Mouse (Mus musculus) urinary bladder, postnatal 4 days (tissue): Measurements from ENCODE around the gene Dtnbp1.

Experiments
- DNase-seq, 2 experiments: peaks; one replicate each; pipeline ENCODE4 v3.0.0; 2021 to 2022; ENCODE audit warnings: low spot score in 2 of 2

Dtnbp1 gene

GRCm38 (mm10) chr13:45001228-45001910 lies 578 bp downstream of the Dtnbp1 start:
- DNase-seq, result peak; percentile 66 to 73

GRCm38 (mm10) chr13:45000836-45001227 lies 1.1 kb downstream of the Dtnbp1 start:
- peak in 1 of 2 experiments; percentile 58 for DNase-seq

DNA sequence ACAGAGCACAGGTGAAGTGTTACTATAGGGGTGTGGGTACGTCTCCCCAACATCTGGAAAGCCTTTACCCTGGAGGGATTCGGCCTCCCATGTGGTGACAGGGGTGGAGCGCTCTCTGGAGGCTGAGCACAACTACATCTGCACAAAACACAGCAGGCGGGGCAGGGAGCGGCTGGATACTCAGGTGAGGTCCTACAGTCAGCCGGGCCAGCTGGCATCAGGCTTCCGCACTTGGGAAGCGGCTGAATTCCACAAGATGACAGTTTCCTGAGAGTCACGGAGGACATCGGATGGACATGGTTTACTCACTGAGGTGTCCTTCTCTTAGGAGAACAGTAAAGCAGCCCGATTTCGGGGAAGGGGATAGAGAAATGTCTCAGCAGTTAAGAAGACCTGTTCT lies 2.7 kb downstream of the Dtnbp1 start:
- no peak for DNase-seq

DNA sequence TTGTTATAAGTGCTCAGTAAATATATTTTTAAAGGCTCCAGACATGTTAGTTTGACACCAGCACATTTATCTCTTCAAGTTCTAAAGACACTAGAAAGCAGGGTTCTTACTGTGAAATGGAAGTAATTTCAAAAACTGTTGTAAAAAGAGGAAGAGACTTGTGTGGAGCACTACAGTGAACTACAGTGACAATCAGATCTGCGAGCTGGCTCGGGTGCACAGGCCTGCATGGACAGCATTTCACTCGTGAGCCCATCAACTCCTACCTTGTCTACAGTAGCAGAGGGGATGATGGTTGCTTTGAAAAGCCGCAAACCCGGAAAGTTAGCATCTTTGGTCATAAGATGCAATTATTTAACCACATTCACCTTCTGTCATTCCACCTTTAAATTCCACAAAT lies 5.6 kb downstream of the Dtnbp1 start:
- peak in 1 of 2 experiments; percentile 47 for DNase-seq

DNA sequence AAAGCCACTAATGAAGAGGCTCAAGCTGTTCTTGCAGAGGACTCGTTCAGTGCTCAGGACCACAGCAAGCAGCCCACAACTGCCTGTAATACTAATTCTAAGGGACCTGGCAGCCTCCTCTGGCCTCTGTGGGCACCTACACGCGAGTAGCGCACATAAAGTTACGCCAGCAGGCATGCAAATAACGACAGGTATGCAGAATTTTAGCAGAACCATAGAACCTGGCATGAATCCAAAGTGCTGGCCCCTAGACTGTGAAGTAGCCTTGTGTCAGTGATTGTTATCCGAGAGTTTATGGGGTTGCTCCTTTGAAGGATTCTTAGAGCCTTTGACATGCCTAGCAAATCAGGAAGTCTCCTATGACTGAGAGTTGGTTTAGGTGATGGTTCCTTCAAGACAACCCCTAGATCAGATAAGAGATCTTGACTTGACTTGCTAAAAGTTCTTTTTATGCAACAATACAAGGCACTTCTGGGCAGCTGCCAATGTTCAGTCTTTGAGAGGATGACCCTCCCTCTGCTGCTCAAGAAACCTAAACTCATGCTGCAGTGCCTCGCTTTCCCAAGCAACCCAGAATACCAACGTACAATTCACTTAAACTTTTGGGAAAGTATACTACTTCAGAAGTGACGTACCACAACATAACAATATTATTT lies 9.3 kb downstream of the Dtnbp1 start:
- DNase-seq, result no peak

GRCm38 (mm10) chr13:44991936-44992335 lies 10.0 kb downstream of the Dtnbp1 start:
- DNase-seq, result no peak

DNA sequence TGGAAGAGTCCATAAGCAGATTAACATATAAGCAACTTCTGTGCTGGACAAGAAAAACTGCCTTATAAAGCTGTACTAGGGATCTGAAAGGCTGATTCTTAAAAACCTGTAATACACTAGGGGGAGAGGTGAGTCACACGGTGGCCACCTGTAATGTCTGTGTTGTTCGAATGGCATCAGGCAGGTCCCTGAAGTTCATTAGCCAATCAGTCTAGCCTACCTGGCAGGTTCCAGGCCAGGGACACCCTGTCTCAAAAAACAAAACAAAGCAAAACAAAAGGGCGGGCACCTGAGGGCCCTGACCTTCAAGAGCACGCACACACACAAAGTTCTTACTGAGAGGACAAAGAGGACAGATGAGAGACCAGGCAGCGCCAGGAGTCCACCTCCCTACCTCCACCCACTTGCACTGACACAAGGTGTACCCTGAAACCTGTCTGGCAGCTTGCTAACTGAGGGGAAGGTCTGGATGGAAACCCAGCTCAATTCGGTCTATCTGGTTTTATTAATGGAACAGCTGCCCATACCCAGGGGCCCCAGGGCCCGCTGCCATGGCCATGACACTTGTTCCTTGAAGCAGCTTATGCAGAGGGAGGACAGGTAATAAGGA lies 11.8 kb downstream of the Dtnbp1 start:
- DNase-seq, result no peak

GRCm38 (mm10) chr13:44986352-44986751 lies 15.6 kb downstream of the Dtnbp1 start:
- DNase-seq, result no peak

GRCm38 (mm10) chr13:44985321-44985720 lies 16.6 kb downstream of the Dtnbp1 start:
- DNase-seq, result no peak

- no peak for DNase-seq
These were observed 18.1 kb downstream of the Dtnbp1 start for GRCm38 (mm10) chr13:44983635-44984401.

- DNase-seq, result no peak
These were observed 19.1 kb downstream of the Dtnbp1 start for GRCm38 (mm10) chr13:44982799-44983198.

DNA sequence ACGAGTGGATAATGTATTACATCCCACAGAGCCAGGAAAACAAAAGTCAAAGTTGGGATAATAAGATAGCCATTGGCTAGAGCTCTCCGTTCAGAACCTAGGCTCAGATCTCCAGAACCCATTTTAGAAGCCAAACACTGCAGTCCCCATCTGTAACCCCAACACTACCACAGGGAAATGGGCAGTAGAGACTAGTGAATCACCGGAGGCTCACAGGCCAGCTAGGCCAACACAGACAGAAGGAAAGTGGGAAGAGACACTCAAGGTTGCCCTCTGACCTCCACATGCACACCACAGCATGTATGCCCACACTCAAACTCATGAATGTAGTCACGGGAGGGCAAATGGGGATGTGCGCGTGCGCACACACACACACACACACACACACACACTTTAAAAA lies 22.5 kb downstream of the Dtnbp1 start:
- no peak for DNase-seq

GRCm38 (mm10) chr13:44977483-44978141 lies 24.3 kb downstream of the Dtnbp1 start:
- no peak for DNase-seq

DNA sequence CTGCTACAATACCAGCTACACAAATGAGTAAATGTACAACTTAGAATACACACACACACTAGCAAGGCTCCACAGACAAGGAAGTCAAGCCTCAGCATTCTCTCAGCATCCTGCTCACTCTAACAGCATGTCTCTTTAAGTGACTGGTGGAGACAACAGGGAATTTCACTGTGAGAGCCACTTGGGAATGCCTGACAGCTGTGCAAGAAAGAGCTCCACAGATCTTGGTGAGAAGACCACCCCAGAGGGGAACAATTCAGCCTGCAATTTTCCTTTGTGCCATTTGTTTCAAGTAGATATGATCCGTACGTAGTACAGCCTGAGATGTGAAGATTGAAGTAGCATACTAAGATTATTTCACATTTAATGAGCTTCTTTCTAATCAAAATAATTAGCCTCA lies 24.9 kb downstream of the Dtnbp1 start:
- DNase-seq, result no peak

- no peak for DNase-seq
These were observed 41.2 kb downstream of the Dtnbp1 start for GRCm38 (mm10) chr13:44960542-44961291.

DNA sequence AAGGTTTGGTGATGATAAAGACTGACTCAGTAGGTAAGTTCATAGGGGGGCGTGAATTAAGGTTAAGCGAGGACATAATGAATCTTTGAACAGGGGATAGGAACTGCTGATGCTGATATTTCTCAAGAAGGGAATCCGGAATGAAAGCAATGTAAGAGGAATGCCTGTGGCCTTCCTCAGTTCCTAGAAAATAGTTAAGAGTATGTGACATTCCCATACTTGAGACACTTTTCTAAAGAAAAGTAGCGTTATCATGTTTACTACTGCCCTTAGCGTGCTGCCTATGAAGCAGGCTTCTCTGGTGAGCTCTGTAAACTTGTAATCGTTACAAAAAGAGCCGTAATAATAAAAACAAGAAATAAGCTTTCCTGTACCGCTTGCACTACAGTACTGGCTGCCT lies 44.9 kb downstream of the Dtnbp1 start:
- DNase-seq, result no peak

DNA sequence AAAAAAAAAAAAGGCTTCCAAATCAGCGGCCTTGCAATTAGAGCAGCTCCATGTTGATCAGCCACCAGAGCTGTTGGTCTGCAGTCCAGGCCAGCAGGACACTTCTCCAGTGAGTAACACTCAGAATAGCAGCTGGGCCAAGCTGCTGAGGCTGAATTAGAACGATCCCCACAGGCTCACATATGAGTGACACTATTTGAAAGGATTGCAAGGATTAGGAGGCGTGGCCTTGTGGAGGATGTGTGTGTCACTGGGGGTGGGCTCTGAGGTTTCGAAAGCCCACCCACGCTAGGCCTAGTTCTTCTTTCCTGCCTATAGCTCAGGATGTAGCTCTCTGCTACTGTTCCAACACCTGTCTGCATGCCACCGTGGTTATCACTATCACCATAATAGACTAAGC lies 46.2 kb downstream of the Dtnbp1 start:
- DNase-seq, result no peak

GRCm38 (mm10) chr13:44954232-44954568 lies 47.7 kb downstream of the Dtnbp1 start:
- DNase-seq, result no peak

DNA sequence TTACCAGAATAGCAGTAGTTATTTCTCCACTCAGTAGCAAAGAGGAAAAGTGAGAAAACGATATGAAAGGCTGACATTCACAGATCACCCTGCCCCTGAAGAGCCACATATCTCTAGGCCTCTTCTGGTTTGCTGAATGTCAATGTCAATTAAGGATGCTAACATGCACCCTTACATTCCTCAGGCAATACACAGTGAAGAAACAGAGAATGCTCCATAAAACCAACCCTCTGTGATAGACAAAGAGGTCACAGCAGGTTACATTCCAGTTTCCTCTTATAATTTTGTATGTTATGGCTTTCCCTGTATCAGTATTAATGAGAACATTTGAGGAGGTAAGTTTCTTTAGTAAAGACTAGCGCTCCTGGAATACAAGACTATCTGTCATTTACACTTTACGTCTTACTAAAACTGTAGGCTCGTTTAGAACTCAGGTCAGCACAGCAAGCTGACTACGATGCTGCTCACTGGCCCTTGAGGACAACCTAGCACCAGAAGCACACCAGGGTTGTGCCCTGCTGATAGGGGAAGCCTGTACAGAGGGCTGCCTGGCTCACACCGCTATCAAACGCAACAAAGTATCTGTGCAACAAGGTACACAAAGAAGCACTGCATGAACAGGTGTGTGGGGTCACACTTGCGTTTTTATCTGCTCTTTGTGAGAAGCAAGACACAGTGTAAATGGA lies 48.3 kb downstream of the Dtnbp1 start:
- no peak for DNase-seq

GRCm38 (mm10) chr13:44952393-44953086 lies 49.4 kb downstream of the Dtnbp1 start:
- DNase-seq, result no peak
